Mouse (Mus musculus) cerebellum, adult 2 months (tissue): ENCODE measurements around the gene Plcb4. TPM values are rescaled to one million over a fixed set of nuclear protein-coding genes. Genes with fewer than 3 reads are reported as not detected.
A peak's percentile ranks its signal among the peaks of the same experiment; 100 is the strongest.
"Not testable (repeated sequence)": the region's sequence is repeated elsewhere in the genome, so short reads cannot be mapped to it uniquely, and the experiment has no call there.

Source experiments
- DNase-seq, 2 experiments: peaks; one replicate each; pipeline ENCODE4 v3.0.0; 2021
- H3K27ac ChIP-seq: fragments of 200-500 bp; 2 replicates; pipeline ENCODE4 v1.5.1; 2012; ENCODE audit warnings: low read length, control low read depth, inconsistent platforms; ENCODE audit not compliant: insufficient read depth
- H3K27me3 ChIP-seq: fragments of 200-500 bp; 2 replicates; pipeline ENCODE4 v1.6.1; 2012; ENCODE audit warnings: inconsistent platforms, mild to moderate bottlenecking, low read length, moderate library complexity; ENCODE audit not compliant: control insufficient read depth, insufficient read depth
- H3K4me1 ChIP-seq: fragments of 200-500 bp; 2 replicates; pipeline ENCODE4 v1.6.1; 2011; ENCODE audit warnings: low read length; ENCODE audit not compliant: control insufficient read depth, insufficient read depth
- H3K4me3 ChIP-seq: fragments of 200-500 bp; replicated peaks from 2 replicates; pipeline ENCODE3; 2011; ENCODE audit warnings: mild to moderate bottlenecking, low read depth, low read length, control low read depth; ENCODE audit not compliant: insufficient read depth
- CTCF ChIP-seq: fragments of 200-500 bp; IDR thresholded peaks from 2 replicates; pipeline ENCODE4 v1.5.1; 2011; ENCODE audit warnings: low read depth, mild to moderate bottlenecking, control low read depth, low read length, moderate library complexity, borderline replicate concordance; ENCODE audit not compliant: insufficient read depth
- POLR2A ChIP-seq: fragments of 200-500 bp; IDR thresholded peaks from 2 replicates; pipeline ENCODE4 v1.6.1; 2011; ENCODE audit warnings: low read length, control low read depth, borderline replicate concordance; ENCODE audit not compliant: insufficient read depth
- WGBS: fragments of 180-500 bp; shearing (Covaris S2); methylation state at CpG from one replicate; pipeline ENCODE4 v1.1.7; 2018; 5-methylcytosine and 5-hydroxymethylcytosine counted together
- polyA plus RNA-seq: library from polyadenylated mRNA; depleted of rRNA; stranded (reverse); fragments of >200 nt; gene quantifications from 2 replicates; pipeline ENCODE4 v1.2.3, GENCODE M21; 2012

The Plcb4 gene
- polyA plus RNA-seq, 1 experiment, result 166 TPM

DNA sequence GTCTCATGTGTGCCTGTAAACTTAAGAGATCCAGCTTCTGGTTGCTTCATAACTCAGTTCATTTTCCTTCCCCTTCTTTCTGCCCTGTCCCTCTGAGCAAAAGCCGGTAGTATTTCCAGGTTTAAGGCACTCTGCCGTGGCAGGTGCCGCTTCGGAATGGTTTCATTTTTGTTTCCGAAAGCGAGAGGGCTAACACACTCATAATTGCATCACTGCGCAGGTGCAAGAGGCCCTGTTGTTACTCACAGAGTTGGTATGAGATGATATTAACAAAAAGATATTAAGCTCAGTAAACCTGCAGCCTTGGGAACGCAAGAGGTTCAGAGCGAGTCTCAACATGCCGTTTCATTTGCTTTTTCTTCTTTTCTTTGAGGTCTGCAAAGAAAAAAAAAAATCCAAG, 65.7 kb downstream of the Plcb4 start:
- TF ChIP-seq POLR2A, result no peak
- Histone ChIP-seq H3K27ac (no peak overlapping the region), H3K4me3 (no peak overlapping the region), H3K4me1 (peaks cover 18% of the 10 kb centered on the region), H3K27me3 (no peaks in the 10 kb centered on the region)
- WGBS, result 92% methylated on average over 10 of the region's 10 CpGs
- no peak for DNase-seq

DNA sequence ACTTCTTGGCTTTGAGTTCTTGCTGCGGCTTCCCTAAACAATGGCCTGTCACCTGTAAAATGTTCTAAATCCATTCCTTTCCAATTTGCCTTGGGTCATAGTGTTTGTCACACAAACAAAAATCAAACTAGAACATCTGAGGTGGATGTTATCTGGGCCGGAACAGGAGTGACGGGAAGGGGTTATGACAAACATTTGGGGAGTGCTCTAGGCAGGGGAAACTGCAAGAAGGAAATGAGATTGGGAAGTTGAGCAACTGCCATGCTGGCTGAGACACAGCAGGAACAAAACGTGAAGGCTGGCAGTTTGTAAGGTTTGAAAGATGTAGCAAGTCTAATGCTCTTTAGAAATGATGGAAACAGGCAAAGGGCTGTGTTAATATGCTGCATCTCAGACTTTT, 66.6 kb downstream of the Plcb4 start:
- no peak for TF ChIP-seq POLR2A
- TF ChIP-seq CTCF, result no peak
- 39% methylated on average over 4 of the region's 4 CpGs for WGBS
- Histone ChIP-seq H3K27me3 (no peaks in the 10 kb centered on the region), H3K4me1 (peaks cover 18% of the 10 kb centered on the region), H3K27ac (no peak overlapping the region), H3K4me3 (no peak overlapping the region)
- no peak for DNase-seq

DNA sequence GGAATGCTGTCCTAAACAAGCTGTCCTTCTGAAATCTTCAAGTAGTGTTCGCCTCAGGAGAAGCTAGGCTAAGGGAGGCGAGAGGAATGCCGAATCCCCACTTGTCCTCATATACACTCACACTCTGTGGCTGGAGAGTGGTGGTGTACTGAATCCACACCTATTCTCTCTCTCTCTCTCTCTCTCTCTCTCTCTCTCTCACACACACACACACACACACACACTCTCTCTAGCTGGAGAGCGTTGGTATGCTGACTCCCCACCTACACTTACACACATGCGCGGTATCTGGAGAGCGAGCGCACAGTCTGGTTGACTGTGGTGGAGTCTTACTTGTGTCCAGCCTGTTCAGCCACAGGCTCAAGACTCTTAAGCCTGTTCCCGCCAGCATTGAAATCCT, 68.3 kb downstream of the Plcb4 start:
- WGBS, result 83% methylated on average over 9 of the region's 9 CpGs
- H3K4me3 ChIP-seq, result no peak overlapping the region
- TF ChIP-seq CTCF (no peak), POLR2A (no peak)
- no peak overlapping the region for H3K27ac ChIP-seq
- H3K4me1 ChIP-seq, result peaks cover 25% of the 10 kb centered on the region
- no peaks in the 10 kb centered on the region for H3K27me3 ChIP-seq
- DNase-seq, result no peak

- 80% methylated on average over 4 of the region's 4 CpGs for WGBS
- TF ChIP-seq POLR2A (no peak), CTCF (no peak)
- no peak overlapping the region for H3K4me3 ChIP-seq
- H3K27ac ChIP-seq, result no peak overlapping the region
- no peaks in the 10 kb centered on the region for H3K27me3 ChIP-seq
- no peak for DNase-seq
- H3K4me1 ChIP-seq, result peaks cover 24% of the 10 kb centered on the region
These were observed 69.1 kb downstream of the Plcb4 start for GRCm38 (mm10) chr2:135727925-135728324.

- no peak for TF ChIP-seq CTCF
- TF ChIP-seq POLR2A, result no peak
- H3K27me3 ChIP-seq, result no peaks in the 10 kb centered on the region
- H3K4me1 ChIP-seq, result peaks cover 23% of the 10 kb centered on the region
- no peak overlapping the region for H3K4me3 ChIP-seq
- no peak overlapping the region for H3K27ac ChIP-seq
- no peak for DNase-seq
- 87% methylated on average over 6 of the region's 6 CpGs for WGBS
These were observed 72.8 kb downstream of the Plcb4 start for GRCm38 (mm10) chr2:135731591-135731990.

DNA sequence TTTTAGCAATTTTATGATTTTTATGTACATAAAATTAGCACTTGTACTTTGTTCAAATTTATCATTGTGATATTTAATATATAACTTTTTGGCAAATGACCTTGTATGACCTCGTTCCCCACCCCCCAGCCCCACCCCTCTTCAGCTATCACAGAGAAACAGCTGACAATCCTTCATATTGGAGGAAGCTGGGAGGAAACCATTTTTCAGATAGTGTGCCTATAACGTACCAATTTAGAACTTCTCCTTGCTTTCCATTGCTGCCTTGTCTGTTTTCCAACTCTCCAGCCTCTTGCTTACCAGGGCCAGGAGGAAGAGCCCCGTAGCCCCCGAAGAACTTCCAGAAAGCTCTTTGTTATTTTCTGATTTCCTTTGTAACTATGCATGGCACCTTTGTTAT, 73.8 kb downstream of the Plcb4 start:
- WGBS, result 80% methylated on average over 4 of the region's 4 CpGs
- Histone ChIP-seq H3K4me1 (peaks cover 24% of the 10 kb centered on the region), H3K27ac (no peak overlapping the region), H3K27me3 (no peaks in the 10 kb centered on the region), H3K4me3 (no peak overlapping the region)
- no peak for DNase-seq
- TF ChIP-seq POLR2A (no peak), CTCF (no peak)

GRCm38 (mm10) chr2:135733926-135734510, 75.2 kb downstream of the Plcb4 start:
- whole genome bisulfite sequencing, result 21% methylated on average over 10 of the region's 10 CpGs
- no peak overlapping the region for H3K27ac ChIP-seq

DNA sequence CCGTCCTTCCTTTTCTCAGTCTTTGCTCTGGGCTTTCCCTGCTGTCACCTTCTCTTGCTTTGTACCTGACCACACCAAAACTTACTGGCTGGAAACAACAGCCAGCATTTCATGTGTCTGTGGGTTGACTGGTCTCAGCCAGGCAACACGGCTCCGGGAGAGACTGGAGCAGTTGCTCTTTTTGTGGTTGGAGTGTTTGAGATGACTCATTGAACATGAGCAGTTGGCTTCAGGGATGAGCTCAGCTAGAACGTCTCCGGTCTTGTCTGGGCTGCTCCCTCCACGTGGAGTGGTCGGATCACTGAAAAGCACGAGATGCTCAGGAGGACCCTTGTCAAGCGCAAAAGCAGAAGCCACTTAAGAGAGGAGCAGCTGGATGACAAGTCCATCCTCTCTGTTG, 78.7 kb downstream of the Plcb4 start:
- H3K27ac ChIP-seq, result peak overlapping the region; percentile 36; the same call in 1 of the 2 replicates
- DNase-seq, result peak; percentile 69 to 83
- 18% methylated on average over 9 of the region's 9 CpGs for WGBS
- H3K4me3 ChIP-seq, result no peak overlapping the region
- H3K27me3 ChIP-seq, result no peaks in the 10 kb centered on the region
- TF ChIP-seq CTCF (no peak), POLR2A (no peak)
- peaks cover 23% of the 10 kb centered on the region for H3K4me1 ChIP-seq

More at GRCm38 (mm10) chr2:135733926-135734510, 75.2 kb downstream of the Plcb4 start:
- peaks cover 26% of the 10 kb centered on the region for H3K4me1 ChIP-seq
- no peak for DNase-seq
- no peaks in the 10 kb centered on the region for H3K27me3 ChIP-seq
- TF ChIP-seq POLR2A (no peak), CTCF (no peak)
- no peak overlapping the region for H3K4me3 ChIP-seq

DNA sequence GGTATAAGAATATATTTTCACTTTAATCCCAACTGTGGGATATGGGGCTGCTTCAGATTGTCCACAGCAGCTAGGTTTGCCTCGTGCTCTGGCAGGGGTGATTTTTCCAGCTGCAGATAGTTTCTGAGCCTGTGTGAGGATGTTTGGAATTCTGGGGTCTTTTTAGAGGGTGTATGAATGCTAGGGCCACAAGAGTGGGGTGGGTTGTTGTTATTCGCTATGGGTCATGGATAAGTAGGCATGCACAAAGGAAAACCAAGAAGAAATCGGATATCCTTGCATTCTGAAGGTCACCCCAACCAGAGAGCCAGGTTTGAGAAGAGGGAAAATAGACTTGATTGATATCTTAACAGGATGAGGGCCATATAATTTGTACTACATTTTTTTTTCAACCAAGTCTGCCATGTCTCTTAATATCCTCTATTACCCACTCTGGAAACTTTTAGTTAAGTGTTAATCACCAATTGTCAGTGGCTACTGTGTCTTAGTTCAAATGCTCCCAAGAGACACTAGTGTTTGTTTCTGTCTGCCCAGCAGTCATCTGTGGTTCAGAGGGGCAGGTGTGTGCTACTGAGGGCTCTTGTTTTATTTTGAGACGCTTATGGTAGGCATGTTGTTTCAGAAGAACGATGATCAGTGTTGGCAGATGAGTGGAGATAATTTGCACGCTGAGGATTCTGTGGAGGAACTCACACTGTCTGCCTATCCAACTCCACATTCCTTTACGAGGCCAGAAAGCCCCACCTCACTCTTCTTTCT, 79.4 kb downstream of the Plcb4 start:
- H3K27ac ChIP-seq, DNase-seq, H3K4me3 ChIP-seq, H3K27me3 ChIP-seq: not testable (repeated sequence)
- WGBS, result 67% methylated on average over 7 of the region's 7 CpGs
- peaks cover 27% of the 10 kb centered on the region for H3K4me1 ChIP-seq
